Comparison of ENCODE assay signal across 7 mouse cellular contexts in genomic region chr4:126967864-126968821, GRCm38 (mm10). TPM values are rescaled to one million over a fixed set of nuclear protein-coding genes. Genes with fewer than 3 reads are reported as not detected.
DNase-seq lines count a peak whose midpoint lies in the region; ATAC-seq and TF ChIP-seq lines count a peak whose summit lies in the region.

TSS of gene Zmym4 (minus strand) at chr4:126968135.

- no peaks in the 10 kb centered on the region for H3K36me3 ChIP-seq in intestine, postnatal 0 days (ENCODE audit: control insufficient read depth, insufficient read depth)
- H3K36me3 ChIP-seq in midbrain, embryonic 12.5 days, result no peaks in the 10 kb centered on the region
- H3K36me3 ChIP-seq in small intestine, adult 2 months (ENCODE audit: control insufficient read depth, insufficient read depth, low read length), result no peaks in the 10 kb centered on the region

- peak within 1 kb of the TSS; percentile 93 for H3K27ac ChIP-seq in intestine, postnatal 0 days (ENCODE audit: low read depth, low read length)
- peak within 1 kb of the TSS; percentile 99 for H3K27ac ChIP-seq in midbrain, embryonic 12.5 days (replicated peaks)
- H3K27ac ChIP-seq in small intestine, adult 2 months (ENCODE audit: insufficient read depth, low read depth, low read length), result no peak within 1 kb of the TSS; the same call in 1 of the 2 replicates

- peak within 1 kb of the TSS; percentile 95 for H3K4me3 ChIP-seq in intestine, postnatal 0 days (ENCODE audit: low read depth, low read length)
- H3K4me3 ChIP-seq in midbrain, embryonic 12.5 days, result peak within 1 kb of the TSS; percentile 99
- peak within 1 kb of the TSS; percentile 94 for H3K4me3 ChIP-seq in small intestine, adult 2 months (ENCODE audit: low read depth, low read length)

- TF ChIP-seq POLR2A in small intestine, adult 2 months (IDR thresholded peaks at IDR 0.05; ENCODE audit: low read depth, low read length), result peak; percentile 33; the same call in 1 of the 2 replicates

- WGBS in intestine, postnatal 0 days, result 8% methylated on average over 34 of the region's 54 CpGs
- 7% methylated on average over 45 of the region's 54 CpGs for WGBS in midbrain, embryonic 12.5 days
- WGBS in small intestine, adult 2 months, result 6% methylated on average over 50 of the region's 54 CpGs

- DNase-seq in adrenal gland, adult 2 months, result peak; percentile 95
- peak; percentile 97 for DNase-seq in embryo, embryonic 11.5 days (ENCODE audit: low read depth, low spot score)
- DNase-seq in gastrocnemius, postnatal 4 days (ENCODE audit: low spot score in 2 of 2), result peak; percentile 82 to 93
- DNase-seq in left cerebral cortex, postnatal 4 days, result peak; percentile 98

- H3K9ac ChIP-seq in intestine, postnatal 0 days (ENCODE audit: low read depth, low read length), result peak within 1 kb of the TSS; percentile 97
- peak within 1 kb of the TSS; percentile 99 for H3K9ac ChIP-seq in midbrain, embryonic 12.5 days (replicated peaks)

- no peak for TF ChIP-seq CTCF in intestine, postnatal 0 days (IDR thresholded peaks at IDR 0.05; ENCODE audit: low read depth)
- no peak for TF ChIP-seq CTCF in small intestine, adult 2 months (IDR thresholded peaks at IDR 0.05; ENCODE audit: extremely low read depth, insufficient read length, insufficient replicate concordance, low read depth, low read length)

- intact Hi-C loops in left cerebral cortex, postnatal 4 days (cut with DNase I), result no loop called here

- H3K4me2 ChIP-seq in intestine, postnatal 0 days (replicated peaks; ENCODE audit: low read depth), result peak within 1 kb of the TSS; percentile 74
- H3K4me2 ChIP-seq in midbrain, embryonic 12.5 days (replicated peaks), result peak within 1 kb of the TSS; percentile 65

- peak; percentile 96 for ATAC-seq in intestine, postnatal 0 days
- ATAC-seq in midbrain, embryonic 12.5 days (ENCODE audit: low FRiP score, low read depth), result peak; percentile 97

- no peaks in the 10 kb centered on the region for H3K27me3 ChIP-seq in intestine, postnatal 0 days (replicated peaks; ENCODE audit: control insufficient read depth, insufficient read depth, low read length)
- H3K27me3 ChIP-seq in midbrain, embryonic 12.5 days, result no peaks in the 10 kb centered on the region
- H3K27me3 ChIP-seq in small intestine, adult 2 months (ENCODE audit: control insufficient read depth, insufficient read depth, low read length), result no peaks in the 10 kb centered on the region

- H3K9me3 ChIP-seq in intestine, postnatal 0 days (ENCODE audit: control insufficient read depth), result no peaks in the 10 kb centered on the region
- no peaks in the 10 kb centered on the region for H3K9me3 ChIP-seq in midbrain, embryonic 12.5 days

- H3K4me1 ChIP-seq in intestine, postnatal 0 days (replicated peaks; ENCODE audit: control insufficient read depth, insufficient read depth, low read length), result 0 out of 2 replicates have a peak, but pooled peaks cover 2% of the 10 kb centered on the region
- H3K4me1 ChIP-seq in midbrain, embryonic 12.5 days, result peaks cover 5% of the 10 kb centered on the region; the same call in 1 of the 2 replicates
- H3K4me1 ChIP-seq in small intestine, adult 2 months (ENCODE audit: control insufficient read depth, insufficient read depth, insufficient read length, low read length), result peaks cover 2% of the 10 kb centered on the region; the same call in 1 of the 2 replicates

RNA-seq across cellular contexts. Expression of gene Zmym4, which starts in this region (rescaled TPM):
- 10 to 100 TPM; 32.9 to 38.5 TPM for total RNA-seq in adrenal gland, adult 2 months (2021)
- 2.9 and 3.4 TPM in 2 replicates for polyA plus RNA-seq in adrenal gland, adult 2 months (2012; rRNA removed)
- 10 to 100 TPM; 39.7 to 41.6 TPM for total RNA-seq in gastrocnemius, postnatal 4 days (2021)
- polyA plus RNA-seq in intestine, postnatal 0 days (2015; fragmentation: Nextera tagmentation; extraction: Ambion mirVana), result 6.0 and 7.1 TPM in 2 replicates
- 10 to 100 TPM; 77.9 to 84.1 TPM for total RNA-seq in left cerebral cortex, postnatal 4 days (2021)
- 42.7 and 43.5 TPM in 2 replicates for polyA plus RNA-seq in midbrain, embryonic 12.5 days (2016; fragmentation: Nextera tagmentation; extraction: Ambion mirVana)
- polyA plus RNA-seq in small intestine, adult 2 months (2012; rRNA removed), result 0.19 and 0.74 TPM in 2 replicates
